Mouse (Mus musculus): ENCODE measurements around the gene Gdpd3.
A peak's percentile ranks its signal among the peaks of the same experiment; 100 is the strongest.
"Not testable (repeated sequence)": the region's sequence is repeated elsewhere in the genome, so short reads cannot be mapped to it uniquely, and the experiment has no call there.

Gdpd3 gene

DNA sequence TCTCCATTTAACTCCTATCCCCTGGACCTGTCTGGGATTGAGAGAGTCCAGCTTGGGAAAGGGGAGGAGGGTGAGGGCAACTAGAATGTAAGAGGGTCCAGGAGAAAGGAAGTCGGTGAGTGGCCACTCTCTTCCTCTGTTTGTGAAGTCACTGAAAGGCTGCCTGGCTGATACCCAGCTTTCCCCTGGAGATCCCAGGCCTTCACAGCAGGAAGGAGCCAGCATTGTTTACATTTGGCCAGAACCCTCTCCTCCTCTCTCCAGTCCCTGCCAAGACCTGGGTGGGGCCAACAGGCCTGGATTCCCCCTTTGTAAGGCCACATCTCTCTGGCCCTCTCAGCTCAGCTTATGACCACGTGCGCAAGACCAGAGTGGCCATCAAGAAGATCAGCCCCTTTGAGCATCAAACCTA lies 5.7 kb upstream of the Gdpd3 start:
- DNase-seq (ENCODE audit: low spot score in 2 of 2): no peak

GRCm38 (mm10) chr7:126760956-126761355 lies 5.2 kb upstream of the Gdpd3 start:
- DNase-seq (ENCODE audit: low spot score in 2 of 2): no peak

DNA sequence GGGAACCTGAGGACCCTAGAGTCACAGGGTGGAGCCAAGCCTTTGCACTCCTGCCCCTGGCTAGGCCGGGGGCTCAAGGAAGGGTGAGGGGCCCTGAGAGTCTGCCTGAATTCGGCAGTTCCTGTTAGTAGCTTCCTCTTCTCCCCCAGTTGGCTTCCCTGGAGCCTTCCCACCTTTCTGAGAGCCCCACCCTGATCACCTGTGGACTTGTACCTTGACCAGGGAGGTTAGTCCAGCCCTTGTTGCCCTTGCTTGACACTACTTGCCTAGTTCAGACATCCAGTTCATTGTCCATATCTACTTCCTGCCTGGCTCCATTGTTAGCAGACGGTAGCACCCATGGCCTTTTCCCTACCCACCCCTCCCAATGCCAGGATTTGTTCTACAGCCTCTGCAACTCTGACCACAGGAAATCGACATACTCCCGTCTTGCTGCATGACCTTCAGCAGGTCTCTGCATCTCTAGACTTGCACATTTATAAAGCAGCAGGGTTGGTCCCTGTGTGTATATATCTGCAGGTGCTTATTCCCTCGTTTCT lies 4.5 kb upstream of the Gdpd3 start:
- DNase-seq (ENCODE audit: low spot score in 2 of 2): no peak

GRCm38 (mm10) chr7:126762471-126763008 lies 3.6 kb upstream of the Gdpd3 start:
- peak; percentile 73 to 77 for DNase-seq (ENCODE audit: low spot score in 2 of 2)

- no peak for DNase-seq (ENCODE audit: low spot score in 2 of 2)
Measured at GRCm38 (mm10) chr7:126765540-126765939, 594 bp upstream of the Gdpd3 start.

DNA sequence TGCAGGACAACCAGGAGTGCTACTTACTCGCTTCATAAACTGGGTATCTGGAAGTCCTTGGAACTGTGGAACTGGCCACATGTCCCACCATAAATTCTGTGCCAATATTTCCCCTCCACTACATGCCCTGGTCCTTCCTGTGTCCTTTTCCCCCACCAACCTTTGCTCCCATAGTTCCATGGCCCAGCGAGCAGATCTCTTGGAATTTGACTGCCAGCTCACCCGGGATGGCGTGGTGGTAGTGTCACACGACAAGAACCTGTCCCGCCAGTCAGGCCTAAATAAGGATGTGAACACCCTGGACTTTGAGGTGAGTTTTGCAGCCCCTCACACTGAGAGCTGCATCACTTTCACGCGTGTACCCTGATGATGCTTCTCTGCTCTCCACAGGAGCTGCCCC lies 867 bp downstream of the Gdpd3 start:
- no peak for DNase-seq (ENCODE audit: low spot score in 2 of 2)

- DNase-seq (ENCODE audit: low spot score in 2 of 2): no peak
Measured at GRCm38 (mm10) chr7:126770784-126771183, 4.7 kb downstream of the Gdpd3 start.

GRCm38 (mm10) chr7:126773351-126773750 lies 7.2 kb downstream of the Gdpd3 start:
- DNase-seq (ENCODE audit: low spot score in 2 of 2): no peak

DNA sequence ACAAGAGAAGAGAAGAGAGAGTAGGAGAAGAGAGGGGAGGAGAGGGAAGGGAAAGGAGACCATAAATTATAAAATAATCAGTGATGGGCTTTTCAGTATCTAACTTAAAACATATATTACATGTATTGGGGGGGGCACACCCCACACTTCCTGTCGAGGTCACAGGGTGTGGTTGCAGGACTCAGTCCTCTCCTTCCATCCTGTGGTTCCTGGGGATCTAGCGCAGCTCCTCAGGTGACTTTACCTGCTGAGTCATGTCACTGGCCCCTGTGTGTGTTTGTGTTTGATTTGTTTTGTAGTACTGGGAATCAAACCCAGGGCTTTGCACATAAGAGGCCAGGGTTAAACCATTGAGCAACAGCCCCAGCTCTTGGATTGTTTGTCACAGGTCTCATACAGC lies 8.3 kb downstream of the Gdpd3 start:
- DNase-seq (ENCODE audit: low spot score in 2 of 2): no peak

DNA sequence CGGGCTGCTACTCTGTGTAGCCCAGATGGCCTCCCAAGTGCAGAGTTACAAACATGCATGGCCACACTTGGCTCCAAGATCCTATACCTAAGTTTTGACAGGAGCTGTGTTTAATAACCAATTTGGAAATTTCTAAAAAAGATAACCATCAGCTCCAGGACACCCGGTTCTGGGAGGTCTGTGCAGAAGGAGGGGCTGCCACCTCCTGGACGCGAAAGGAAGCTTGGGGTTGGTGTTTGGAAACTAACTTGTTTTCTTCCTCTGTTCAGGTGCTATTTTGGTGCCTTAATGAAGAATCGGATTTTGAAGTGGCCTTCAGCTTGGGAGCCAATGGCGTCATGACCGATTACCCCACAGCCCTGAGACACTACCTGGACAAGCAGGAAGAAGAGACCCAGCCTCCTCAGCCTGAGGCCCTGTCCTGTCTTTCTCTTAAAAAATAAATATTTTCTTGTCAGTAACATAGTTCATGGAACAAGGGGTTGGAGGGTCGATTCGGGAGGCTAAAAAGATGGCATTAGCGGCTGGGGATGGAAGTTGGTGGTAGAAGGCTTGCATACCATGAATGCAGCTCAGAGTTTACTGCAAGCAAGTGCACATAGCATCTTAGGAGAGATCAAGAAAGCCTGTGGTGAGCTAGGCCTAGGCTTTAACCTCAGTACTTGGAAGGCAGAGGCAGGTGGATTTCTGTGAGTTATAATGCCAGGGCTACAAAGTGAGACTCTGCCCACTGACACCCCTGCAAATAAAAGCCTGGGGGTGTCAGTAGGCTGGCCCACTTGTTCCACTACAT lies 9.2 kb downstream of the Gdpd3 start:
- no peak for DNase-seq (ENCODE audit: low spot score in 2 of 2)

- DNase-seq (ENCODE audit: low spot score in 2 of 2): no peak
Measured at GRCm38 (mm10) chr7:126775978-126776234, 9.8 kb downstream of the Gdpd3 start.

DNA sequence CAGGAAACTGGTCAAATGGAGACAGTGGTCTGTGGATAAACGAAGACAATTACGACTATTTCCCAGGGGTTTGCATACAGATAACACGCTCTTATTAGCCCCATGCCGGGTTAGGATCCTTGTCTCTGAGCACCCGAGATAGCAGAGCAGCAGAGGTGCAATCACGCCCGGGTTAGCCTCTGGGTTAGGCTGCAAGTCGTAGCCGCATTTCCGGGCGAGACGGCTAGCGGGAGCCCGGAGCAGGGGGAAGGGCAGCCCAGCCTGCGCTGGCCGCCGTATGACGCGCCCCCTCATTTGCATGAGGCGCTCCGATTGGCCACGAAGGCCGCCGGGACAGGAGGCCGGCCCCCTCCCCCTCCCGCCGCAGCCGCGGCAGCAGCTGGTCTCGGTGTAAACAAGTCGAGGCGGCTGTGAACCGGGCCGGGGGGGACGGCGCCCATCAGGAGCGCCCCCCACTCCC lies 10.5 kb downstream of the Gdpd3 start, which contains the start of gene Ypel3:
Ypel3 (plus strand) TSS at position 358 of the 460 bp plus-strand sequence.
- DNase-seq (ENCODE audit: low spot score in 2 of 2): peak; percentile 90 to 95

GRCm38 (mm10) chr7:126777476-126777875 lies 11.3 kb downstream of the Gdpd3 start:
- peak in 1 of 2 experiments; percentile 31 for DNase-seq (ENCODE audit: low spot score in 2 of 2)

GRCm38 (mm10) chr7:126778147-126778546 lies 12.0 kb downstream of the Gdpd3 start:
- no peak for DNase-seq (ENCODE audit: low spot score in 2 of 2)

DNA sequence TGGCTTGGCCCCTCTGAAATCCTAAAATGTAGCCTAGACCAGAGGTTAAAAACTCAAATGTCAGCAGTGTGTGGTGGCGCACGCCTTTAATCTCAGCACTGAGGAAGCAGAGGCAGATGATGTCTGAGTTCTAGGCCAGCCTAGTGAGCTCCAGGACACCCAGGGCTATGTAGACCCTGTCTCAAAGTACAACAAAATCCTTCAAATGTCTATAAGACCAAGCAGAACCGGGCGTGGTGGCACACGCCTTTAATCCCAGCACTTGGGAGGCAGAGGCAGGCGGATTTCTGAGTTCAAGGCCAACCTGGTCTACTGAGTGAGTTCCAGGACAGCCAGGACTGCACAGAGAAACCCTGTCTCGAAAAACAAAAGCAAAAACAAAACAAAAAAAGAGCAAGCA lies 13.0 kb downstream of the Gdpd3 start:
- not testable (repeated sequence) for DNase-seq (ENCODE audit: low spot score in 2 of 2)

GRCm38 (mm10) chr7:126779983-126780970 lies 14.1 kb downstream of the Gdpd3 start:
- peak; percentile 86 to 91 for DNase-seq (ENCODE audit: low spot score in 2 of 2)

DNA sequence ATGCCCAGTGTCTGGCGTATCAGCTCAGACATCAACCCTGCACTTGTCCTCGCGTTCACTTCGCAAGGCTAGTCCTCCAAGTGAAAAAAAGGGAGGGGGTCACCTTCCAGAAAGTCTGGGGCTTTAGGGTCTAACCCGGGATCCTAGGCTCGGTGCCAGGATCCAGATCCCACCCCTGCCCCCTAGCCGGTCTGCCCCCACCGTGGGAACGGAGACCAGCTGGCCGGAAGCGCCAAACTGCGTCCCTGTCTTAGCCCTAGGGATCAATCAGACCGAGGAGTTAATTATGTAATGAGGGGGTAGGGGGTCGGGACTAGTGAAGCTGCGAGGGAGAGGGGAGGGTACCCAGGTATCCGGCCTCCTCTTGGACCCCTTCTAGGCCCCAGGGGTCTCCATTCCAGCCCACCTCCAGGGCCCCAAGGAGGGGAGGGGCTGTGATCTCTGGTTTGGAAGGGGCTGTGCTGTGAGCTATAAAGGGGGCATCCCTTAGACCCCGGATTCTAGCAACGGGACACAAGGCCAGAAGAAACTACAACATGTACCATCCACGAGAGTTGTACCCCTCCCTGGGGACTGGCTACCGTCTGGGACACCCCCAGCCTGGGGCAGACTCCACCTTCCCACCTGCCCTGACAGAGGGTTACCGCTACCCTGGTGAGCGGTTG lies 15.0 kb downstream of the Gdpd3 start, which contains the start of gene Tbx6:
Tbx6 (plus strand) TSS at position 513 of the 665 bp plus-strand sequence.
- DNase-seq (ENCODE audit: low spot score in 2 of 2): no peak

DNA sequence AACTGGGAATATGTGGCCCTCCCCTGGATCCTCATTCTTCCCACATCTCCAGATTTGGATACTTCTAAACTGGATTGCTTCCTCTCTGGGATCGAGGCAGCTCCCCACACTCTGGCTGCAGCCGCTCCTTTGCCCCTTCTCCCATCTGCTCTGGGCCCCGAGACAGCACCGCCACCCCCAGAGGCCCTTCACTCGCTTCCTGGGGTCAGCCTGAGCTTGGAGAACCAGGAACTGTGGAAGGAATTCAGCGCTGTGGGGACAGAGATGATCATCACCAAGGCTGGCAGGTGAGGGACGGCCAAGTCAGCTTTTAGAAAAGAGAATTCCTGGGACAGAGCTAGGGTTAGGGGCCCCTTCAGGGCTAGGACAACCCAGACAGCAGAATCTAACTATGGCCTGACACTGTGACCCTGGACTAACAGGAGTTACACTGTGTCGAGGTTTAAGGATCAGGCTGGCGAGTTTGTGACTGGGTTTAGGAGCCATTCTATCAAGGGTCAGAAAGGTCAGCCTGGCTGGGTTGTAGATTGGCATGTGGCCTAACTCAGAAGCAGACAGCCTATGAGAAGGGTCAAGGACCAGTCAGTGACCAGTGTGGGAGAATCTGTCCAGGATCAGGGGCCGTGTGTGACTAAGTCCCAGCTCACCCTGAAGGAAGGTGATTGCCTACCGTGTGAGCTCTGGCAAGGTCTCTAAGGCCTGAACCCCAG lies 15.7 kb downstream of the Gdpd3 start:
- DNase-seq (ENCODE audit: low spot score in 2 of 2): no peak

GRCm38 (mm10) chr7:126782693-126783092 lies 16.6 kb downstream of the Gdpd3 start:
- no peak for DNase-seq (ENCODE audit: low spot score in 2 of 2)

DNA sequence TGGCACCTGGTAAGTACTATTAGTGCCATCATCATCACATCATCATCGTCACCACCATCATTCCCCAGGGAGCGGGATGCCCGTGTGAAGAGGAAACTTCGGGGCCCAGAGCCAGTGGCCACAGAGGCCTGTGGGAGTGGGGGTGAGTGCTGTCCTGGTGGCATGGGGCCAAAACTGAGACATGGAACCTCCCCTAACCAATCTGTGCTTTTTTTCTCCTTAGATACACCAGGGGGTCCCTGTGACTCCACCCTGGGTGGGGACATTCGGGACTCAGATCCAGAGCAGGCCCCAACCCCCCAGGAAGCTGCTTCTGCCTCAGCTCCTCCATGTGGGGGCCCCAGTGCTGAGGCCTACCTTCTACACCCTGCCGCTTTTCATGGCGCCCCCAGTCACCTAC lies 18.3 kb downstream of the Gdpd3 start:
- no peak for DNase-seq (ENCODE audit: low spot score in 2 of 2)

GRCm38 (mm10) chr7:126785056-126785455 lies 18.9 kb downstream of the Gdpd3 start:
- no peak for DNase-seq (ENCODE audit: low spot score in 2 of 2)

All from right cerebral cortex, adult 2 months (tissue).